In genomic region chr2:153650014-153650687, GRCm38 (mm10) we compare ENCODE assay signal across 8 mouse cellular contexts. TPM values are rescaled to one million over a fixed set of nuclear protein-coding genes. Genes with fewer than 3 reads are reported as not detected.
DNase-seq lines count a peak whose midpoint lies in the region; ATAC-seq and TF ChIP-seq lines count a peak whose summit lies in the region.

No protein-coding gene starts in this region.

- peak overlapping the region; percentile 92 for H3K4me3 ChIP-seq in spleen, adult 2 months (ENCODE audit: extremely low read depth, insufficient read depth, insufficient read length)
- H3K4me3 ChIP-seq in embryonic facial prominence, embryonic 10.5 days = peak overlapping the region; percentile 91
- peak overlapping the region; percentile 85 for H3K4me3 ChIP-seq in hindbrain, embryonic 16.5 days (ENCODE audit: low read length)
- H3K4me3 ChIP-seq in liver, embryonic 12.5 days = peak overlapping the region; percentile 78
- H3K4me3 ChIP-seq in myocyte = peak overlapping the region; percentile 35

- no peaks in the 10 kb centered on the region for H3K27me3 ChIP-seq in spleen, adult 2 months (ENCODE audit: control insufficient read depth, insufficient read depth, low read length)
- H3K27me3 ChIP-seq in embryonic facial prominence, embryonic 10.5 days (replicated peaks; ENCODE audit: low read depth, poor library complexity, severe bottlenecking) = peaks cover 23% of the 10 kb centered on the region
- H3K27me3 ChIP-seq in hindbrain, embryonic 16.5 days (replicated peaks; ENCODE audit: control insufficient read depth, insufficient read depth, low read length) = no peaks in the 10 kb centered on the region
- peaks cover 27% of the 10 kb centered on the region for H3K27me3 ChIP-seq in liver, embryonic 12.5 days (replicated peaks)
- no peaks in the 10 kb centered on the region for H3K27me3 ChIP-seq in myocyte (ENCODE audit: control insufficient read depth, insufficient read depth, insufficient read length)

- H3K27ac ChIP-seq in spleen, adult 2 months (ENCODE audit: insufficient read depth, low read length) = no peak overlapping the region
- H3K27ac ChIP-seq in embryonic facial prominence, embryonic 10.5 days (replicated peaks) = peak overlapping the region; percentile 93
- no peak overlapping the region for H3K27ac ChIP-seq in hindbrain, embryonic 16.5 days (ENCODE audit: low read depth, low read length)
- no peak overlapping the region for H3K27ac ChIP-seq in liver, embryonic 12.5 days

- H3K9me3 ChIP-seq in embryonic facial prominence, embryonic 10.5 days = no peaks in the 10 kb centered on the region
- H3K9me3 ChIP-seq in hindbrain, embryonic 16.5 days (ENCODE audit: control insufficient read depth, low read length) = no peaks in the 10 kb centered on the region
- H3K9me3 ChIP-seq in liver, embryonic 12.5 days (replicated peaks) = no peaks in the 10 kb centered on the region

- peak overlapping the region; percentile 67 for H3ac ChIP-seq in myocyte (ENCODE audit: control insufficient read depth, insufficient read length)

- peaks cover 9% of the 10 kb centered on the region; the same call in 1 of the 2 replicates for H3K4me1 ChIP-seq in spleen, adult 2 months (ENCODE audit: control insufficient read depth, insufficient read depth, insufficient read length)
- peaks cover 42% of the 10 kb centered on the region for H3K4me1 ChIP-seq in embryonic facial prominence, embryonic 10.5 days
- H3K4me1 ChIP-seq in hindbrain, embryonic 16.5 days (ENCODE audit: control insufficient read depth, insufficient read depth, low read depth, low read length) = peaks cover 10% of the 10 kb centered on the region
- peaks cover 26% of the 10 kb centered on the region for H3K4me1 ChIP-seq in liver, embryonic 12.5 days

- no peak for TF ChIP-seq CTCF in spleen, adult 2 months (IDR thresholded peaks at IDR 0.05; ENCODE audit: extremely low read depth, insufficient read depth, insufficient read length, insufficient replicate concordance)

- no peak for TF ChIP-seq POLR2A in spleen, adult 2 months (IDR thresholded peaks at IDR 0.05; ENCODE audit: low read depth, low read length)
- no peak for TF ChIP-seq POLR2A in myocyte (IDR thresholded peaks at IDR 0.05; ENCODE audit: insufficient read length, low read depth)

- 7% methylated on average over 28 of the region's 28 CpGs for WGBS in spleen, adult 2 months
- 2% methylated on average over 28 of the region's 28 CpGs for WGBS in embryonic facial prominence, embryonic 10.5 days
- WGBS in hindbrain, embryonic 16.5 days = 2% methylated on average over 28 of the region's 28 CpGs
- WGBS in liver, embryonic 12.5 days (ENCODE audit: insufficient replicate concordance) = 3% methylated on average over 28 of the region's 28 CpGs

- no peak; the same call in 1 of the 2 replicates for ATAC-seq in hindbrain, embryonic 16.5 days
- ATAC-seq in liver, embryonic 12.5 days = no peak; the same call in 1 of the 2 replicates
- ATAC-seq in erythroid progenitor cell, adult 5-6 weeks (replicated peaks; ENCODE audit: low FRiP score, poor library complexity, severe bottlenecking) = no peak

- H3K79me2 ChIP-seq in myocyte (ENCODE audit: control insufficient read depth, insufficient read depth) = no peaks in the 10 kb centered on the region

- H3K4me2 ChIP-seq in hindbrain, embryonic 16.5 days (ENCODE audit: low read length) = peak overlapping the region; percentile 98
- H3K4me2 ChIP-seq in liver, embryonic 12.5 days = peak overlapping the region; percentile 98
- peak overlapping the region; percentile 91 for H3K4me2 ChIP-seq in myocyte (ENCODE audit: low read depth)

- H3K9ac ChIP-seq in hindbrain, embryonic 16.5 days (ENCODE audit: low read depth, low read length) = peak overlapping the region; percentile 93
- H3K9ac ChIP-seq in liver, embryonic 12.5 days = peak overlapping the region; percentile 80

- DNase-seq in spleen, adult 2 months (ENCODE audit: low read depth in 1 of 2, low spot score in 2 of 2) = peak in 1 of 2 experiments; percentile 20
- no peak for DNase-seq in spleen, adult 12 weeks (ENCODE audit: low spot score)
- DNase-seq in embryonic facial prominence, embryonic 10.5 days (ENCODE audit: low spot score) = peak; percentile 66
- no peak for DNase-seq in layer of hippocampus, postnatal 36 days

- no peaks in the 10 kb centered on the region for H3K36me3 ChIP-seq in spleen, adult 2 months (ENCODE audit: control insufficient read depth, insufficient read depth, low read length)
- peaks cover 9% of the 10 kb centered on the region; the same call in 1 of the 2 replicates for H3K36me3 ChIP-seq in embryonic facial prominence, embryonic 10.5 days (replicated peaks)
- H3K36me3 ChIP-seq in hindbrain, embryonic 16.5 days (ENCODE audit: control insufficient read depth, insufficient read depth, low read length) = no peaks in the 10 kb centered on the region
- no peaks in the 10 kb centered on the region for H3K36me3 ChIP-seq in liver, embryonic 12.5 days
- no peaks in the 10 kb centered on the region for H3K36me3 ChIP-seq in myocyte (ENCODE audit: control insufficient read depth, insufficient read depth)

TF ChIP-seq in myocyte, 11 proteins besides CTCF, POLR2A, EP300 and RAD21:
- TF ChIP-seq SRF (IDR thresholded peaks at IDR 0.05; ENCODE audit: control insufficient read depth, insufficient read length, low read depth) (no peak), MAX (IDR thresholded peaks at IDR 0.05; ENCODE audit: low read depth) (no peak), CEBPB (IDR thresholded peaks at IDR 0.05; ENCODE audit: insufficient read depth, poor library complexity, severe bottlenecking) (no peak), MYOG (IDR thresholded peaks at IDR 0.05; ENCODE audit: control insufficient read depth in 1 of 3, insufficient read depth in 1 of 3, insufficient read length in 2 of 3, low read depth in 2 of 3) (no peak), MYOD1 (IDR thresholded peaks at IDR 0.05; ENCODE audit: control insufficient read depth in 1 of 3, insufficient read length in 2 of 3, low read depth in 2 of 3) (no peak), E2F4 (IDR thresholded peaks at IDR 0.05; ENCODE audit: insufficient read depth) (no peak), REST (IDR thresholded peaks at IDR 0.05; ENCODE audit: insufficient read depth, insufficient read length) (no peak), TCF12 (IDR thresholded peaks at IDR 0.05; ENCODE audit: insufficient read depth, poor library complexity, severe bottlenecking) (no peak)

RNA-seq across cellular contexts. Expression of gene Dnmt3b, which starts 0.9 kb away (rescaled TPM):
- polyA plus RNA-seq in spleen, adult 2 months (2012; rRNA removed) = 2.4 and 2.9 TPM in 2 replicates
- 26.5 and 30.2 TPM in 2 replicates for polyA plus RNA-seq in embryonic facial prominence, embryonic 10.5 days (2016; fragmentation: Nextera tagmentation; extraction: Ambion mirVana)
- polyA plus RNA-seq in hindbrain, embryonic 16.5 days (2015; fragmentation: Nextera tagmentation; extraction: Ambion mirVana) = 3.1 and 4.2 TPM in 2 replicates
- polyA plus RNA-seq in liver, embryonic 12.5 days (2016; fragmentation: Nextera tagmentation; extraction: Ambion mirVana) = 16.6 and 17.1 TPM in 2 replicates
- 0.62 TPM for polyA plus RNA-seq in myocyte (2012; fragmentation: generic; extraction: Trizol)
- 0.36 TPM in 1 of 2 replicates, not detected in the other for total RNA-seq in erythroid progenitor cell, adult 5-6 weeks (2015; ENCODE audit: low replicate concordance)
- 0.98 and 1.4 TPM in 2 replicates for total RNA-seq in erythroid progenitor cell, adult 5-6 weeks (2017; ENCODE audit: low replicate concordance)
- total RNA-seq in layer of hippocampus, postnatal 36 days (2021) = 1 to 10 TPM; 1.3 to 1.6 TPM

RNA-seq across cellular contexts. Expression of gene Commd7, which starts 17.6 kb away (rescaled TPM):
- polyA plus RNA-seq in spleen, adult 2 months (2012; rRNA removed) = 13.2 and 15.3 TPM in 2 replicates
- 72.2 and 74.3 TPM in 2 replicates for polyA plus RNA-seq in embryonic facial prominence, embryonic 10.5 days (2016; fragmentation: Nextera tagmentation; extraction: Ambion mirVana)
- polyA plus RNA-seq in hindbrain, embryonic 16.5 days (2015; fragmentation: Nextera tagmentation; extraction: Ambion mirVana) = 93.4 and 94.7 TPM in 2 replicates
- polyA plus RNA-seq in liver, embryonic 12.5 days (2016; fragmentation: Nextera tagmentation; extraction: Ambion mirVana) = 44.0 and 45.7 TPM in 2 replicates
- polyA plus RNA-seq in myocyte (2012; fragmentation: generic; extraction: Trizol) = 22.3 TPM
- 3.6 and 7.5 TPM in 2 replicates for total RNA-seq in erythroid progenitor cell, adult 5-6 weeks (2015; ENCODE audit: low replicate concordance)
- total RNA-seq in erythroid progenitor cell, adult 5-6 weeks (2017; ENCODE audit: low replicate concordance) = 2.0 and 6.7 TPM in 2 replicates
- total RNA-seq in layer of hippocampus, postnatal 36 days (2021) = 10 to 100 TPM; 30.5 to 32.9 TPM

RNA-seq across cellular contexts. Expression of gene Dnmt3c, which starts 46.3 kb away (rescaled TPM):
- polyA plus RNA-seq in spleen, adult 2 months (2012; rRNA removed) = 0.07 and 0.12 TPM in 2 replicates
- polyA plus RNA-seq in embryonic facial prominence, embryonic 10.5 days (2016; fragmentation: Nextera tagmentation; extraction: Ambion mirVana) = not detected in 2 replicates
- polyA plus RNA-seq in hindbrain, embryonic 16.5 days (2015; fragmentation: Nextera tagmentation; extraction: Ambion mirVana) = 0.10 TPM in 1 of 2 replicates, not detected in the other
- 0.42 and 0.58 TPM in 2 replicates for polyA plus RNA-seq in liver, embryonic 12.5 days (2016; fragmentation: Nextera tagmentation; extraction: Ambion mirVana)
- not detected for polyA plus RNA-seq in myocyte (2012; fragmentation: generic; extraction: Trizol)
- not detected in 2 replicates for total RNA-seq in erythroid progenitor cell, adult 5-6 weeks (2015; ENCODE audit: low replicate concordance)
- total RNA-seq in erythroid progenitor cell, adult 5-6 weeks (2017; ENCODE audit: low replicate concordance) = 0.90 TPM in 1 of 2 replicates, not detected in the other
- not detected for total RNA-seq in layer of hippocampus, postnatal 36 days (2021)

Comparison
In these comparisons a context has a peak if more than half of its experiments do, and no peak if none do; other contexts are left out.
1. H3K4me3 ChIP-seq: peak in every context shown above with its lines; median percentile 92 in spleen, adult 2 months; 91 in embryonic facial prominence, embryonic 10.5 days; 85 in hindbrain, embryonic 16.5 days; 78 in liver, embryonic 12.5 days; 35 in myocyte.